Mouse (Mus musculus): Measurements from ENCODE around the gene Nceh1. TPM values are rescaled to one million over a fixed set of nuclear protein-coding genes. Genes with fewer than 3 reads are reported as not detected.

Nceh1 gene
- polyA plus RNA-seq (2014; fragmentation: Nextera tagmentation; extraction: Ambion mirVana) = 3.0 and 4.6 TPM in 2 replicates

- H3K9ac ChIP-seq (ENCODE audit: low read depth, low read length) = peak within 1 kb of the TSS; percentile 60
- no peak within 1 kb of the TSS for H3K27ac ChIP-seq (ENCODE audit: low read depth, low read length)
- 1% methylated on average over 54 of the region's 54 CpGs for WGBS
- H3K27me3 ChIP-seq (ENCODE audit: control insufficient read depth, insufficient read depth, low read length) = no peaks in the 10 kb centered on the region
- peak; percentile 93 for DNase-seq (ENCODE audit: low spot score)
- peak; percentile 99 for ATAC-seq (ENCODE audit: low FRiP score)
- no peaks in the 10 kb centered on the region for H3K9me3 ChIP-seq (ENCODE audit: control insufficient read depth, low read length)
- H3K4me3 ChIP-seq (ENCODE audit: low read depth, low read length) = peak within 1 kb of the TSS; percentile 67
- peak within 1 kb of the TSS; percentile 94 for H3K4me2 ChIP-seq (replicated peaks; ENCODE audit: low read depth, low read length)
- H3K4me1 ChIP-seq (replicated peaks; ENCODE audit: control insufficient read depth, insufficient read depth, low read length) = no peaks in the 10 kb centered on the region
- H3K36me3 ChIP-seq (ENCODE audit: control insufficient read depth, insufficient read depth, low read length) = no peaks in the 10 kb centered on the region
Measured at GRCm38 (mm10) chr3:27182733-27183600, at the start of gene Nceh1. TSS of gene Nceh1 (plus strand) at chr3:27182965.

DNA sequence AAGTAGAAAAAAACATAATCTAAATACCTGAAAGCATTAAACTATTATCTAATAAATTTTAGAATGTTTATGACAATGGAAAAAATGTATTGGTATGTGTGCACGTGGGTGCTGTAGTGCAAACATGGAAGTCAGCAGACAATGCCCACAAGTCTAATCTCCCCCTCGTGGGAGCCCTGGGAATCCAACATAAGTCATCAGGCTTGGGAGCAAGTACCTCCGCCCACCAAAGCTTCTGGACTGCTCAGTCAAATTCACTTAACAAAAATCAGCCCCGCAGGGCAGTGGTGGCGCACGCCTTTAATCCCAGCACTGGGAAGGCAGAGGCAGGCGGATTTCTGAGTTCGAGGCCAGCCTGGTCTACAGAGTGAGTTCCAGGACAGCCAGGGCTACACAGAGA is 42.7 kb upstream of the Nceh1 start:
- 94% methylated on average over 8 of the region's 8 CpGs for WGBS
- H3K9me3 ChIP-seq (ENCODE audit: control insufficient read depth, low read length) = no peaks in the 10 kb centered on the region
- H3K4me1 ChIP-seq (replicated peaks; ENCODE audit: control insufficient read depth, insufficient read depth, low read length) = no peaks in the 10 kb centered on the region
- ATAC-seq (ENCODE audit: low FRiP score) = no peak
- no peak overlapping the region for H3K27ac ChIP-seq (ENCODE audit: low read depth, low read length)
- H3K4me2 ChIP-seq (replicated peaks; ENCODE audit: low read depth, low read length) = no peak overlapping the region
- no peak overlapping the region for H3K4me3 ChIP-seq (ENCODE audit: low read depth, low read length)
- peaks cover 7% of the 10 kb centered on the region; the same call in 1 of the 2 replicates for H3K36me3 ChIP-seq (ENCODE audit: control insufficient read depth, insufficient read depth, low read length)
- no peak for DNase-seq (ENCODE audit: low spot score)
- no peaks in the 10 kb centered on the region for H3K27me3 ChIP-seq (ENCODE audit: control insufficient read depth, insufficient read depth, low read length)
- H3K9ac ChIP-seq (ENCODE audit: low read depth, low read length) = no peak overlapping the region

DNA sequence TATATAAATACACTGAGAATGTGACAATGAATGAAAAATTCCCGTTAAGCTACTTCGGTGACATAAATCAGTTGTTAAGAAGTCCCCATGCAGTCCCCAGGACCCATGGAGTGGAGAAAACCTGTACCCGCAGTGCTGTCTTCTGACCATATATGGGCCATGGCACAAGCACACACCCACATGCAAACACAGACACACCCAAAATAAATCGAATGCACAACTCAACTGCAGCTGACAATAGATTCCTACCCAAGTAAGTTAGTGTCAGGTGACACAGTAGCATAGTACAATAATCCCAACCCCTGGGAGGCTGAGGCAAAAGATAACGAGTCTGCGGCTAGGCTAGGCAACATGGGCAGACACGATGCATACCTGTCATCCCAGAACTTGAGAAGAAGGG is 39.2 kb upstream of the Nceh1 start:
- no peak for DNase-seq (ENCODE audit: low spot score)
- no peak overlapping the region for H3K9ac ChIP-seq (ENCODE audit: low read depth, low read length)
- no peaks in the 10 kb centered on the region for H3K9me3 ChIP-seq (ENCODE audit: control insufficient read depth, low read length)
- H3K4me1 ChIP-seq (replicated peaks; ENCODE audit: control insufficient read depth, insufficient read depth, low read length) = no peaks in the 10 kb centered on the region
- H3K27ac ChIP-seq (ENCODE audit: low read depth, low read length) = no peak overlapping the region
- H3K36me3 ChIP-seq (ENCODE audit: control insufficient read depth, insufficient read depth, low read length) = 0 out of 2 replicates have a peak, but pooled peaks cover 5% of the 10 kb centered on the region
- no peak overlapping the region for H3K4me2 ChIP-seq (replicated peaks; ENCODE audit: low read depth, low read length)
- no peaks in the 10 kb centered on the region for H3K27me3 ChIP-seq (ENCODE audit: control insufficient read depth, insufficient read depth, low read length)
- WGBS = 95% methylated on average over 7 of the region's 7 CpGs
- no peak overlapping the region for H3K4me3 ChIP-seq (ENCODE audit: low read depth, low read length)
- no peak for ATAC-seq (ENCODE audit: low FRiP score)

DNA sequence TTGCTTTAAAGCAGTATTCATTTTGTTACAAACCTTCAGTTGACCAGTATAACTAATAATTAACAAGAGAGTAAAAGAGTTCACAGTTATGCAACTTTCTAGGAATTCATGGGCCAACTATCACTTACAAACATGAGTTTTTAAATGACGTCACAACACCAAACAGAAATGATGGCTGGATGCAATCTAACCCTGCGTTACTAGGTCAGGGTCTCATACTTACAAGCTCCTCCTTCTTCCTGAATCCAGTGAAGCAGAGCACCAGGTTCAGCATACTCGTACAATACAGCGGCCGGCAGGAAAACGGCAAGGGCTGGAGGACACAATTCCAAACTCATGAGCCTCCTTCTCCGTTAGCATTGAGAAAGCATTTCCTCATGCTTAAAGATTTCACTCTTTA is 37.0 kb upstream of the Nceh1 start:
- H3K27ac ChIP-seq (ENCODE audit: low read depth, low read length) = no peak overlapping the region
- no peaks in the 10 kb centered on the region for H3K4me1 ChIP-seq (replicated peaks; ENCODE audit: control insufficient read depth, insufficient read depth, low read length)
- no peaks in the 10 kb centered on the region for H3K9me3 ChIP-seq (ENCODE audit: control insufficient read depth, low read length)
- 97% methylated on average over 7 of the region's 7 CpGs for WGBS
- no peak overlapping the region for H3K4me3 ChIP-seq (ENCODE audit: low read depth, low read length)
- no peak overlapping the region for H3K9ac ChIP-seq (ENCODE audit: low read depth, low read length)
- no peak overlapping the region for H3K4me2 ChIP-seq (replicated peaks; ENCODE audit: low read depth, low read length)
- peaks cover 6% of the 10 kb centered on the region; the same call in 1 of the 2 replicates for H3K36me3 ChIP-seq (ENCODE audit: control insufficient read depth, insufficient read depth, low read length)
- no peak for DNase-seq (ENCODE audit: low spot score)
- ATAC-seq (ENCODE audit: low FRiP score) = no peak
- no peaks in the 10 kb centered on the region for H3K27me3 ChIP-seq (ENCODE audit: control insufficient read depth, insufficient read depth, low read length)

DNA sequence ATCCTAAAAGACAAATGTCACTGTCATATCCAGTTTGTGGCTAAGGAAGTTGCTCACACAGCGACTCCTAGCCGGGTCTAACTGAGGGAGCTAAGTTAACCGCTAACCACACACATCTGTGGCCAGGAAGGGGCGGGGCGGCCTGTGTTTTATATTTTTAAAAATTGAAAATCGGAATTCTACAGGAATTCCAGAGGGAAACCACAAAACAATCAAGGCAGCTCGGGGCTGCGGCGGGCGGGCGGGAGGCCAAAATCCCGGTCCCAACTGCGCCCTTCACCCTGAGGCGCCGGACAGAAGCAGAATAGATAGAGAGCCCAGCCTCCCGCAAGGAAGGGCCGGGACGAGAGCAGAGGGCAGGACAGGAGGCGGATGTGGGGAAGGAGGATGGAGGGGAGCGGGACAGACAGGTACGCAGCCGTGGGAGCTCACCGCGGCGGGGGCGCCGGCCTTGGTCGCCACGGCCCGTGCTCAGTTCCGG is 29.5 kb upstream of the Nceh1 start:
- Histone ChIP-seq H3K9ac (ENCODE audit: low read depth, low read length) (peak overlapping the region; percentile 80), H3K4me3 (ENCODE audit: low read depth, low read length) (peak overlapping the region; percentile 88), H3K4me2 (replicated peaks; ENCODE audit: low read depth, low read length) (peak overlapping the region; percentile 57), H3K4me1 (replicated peaks; ENCODE audit: control insufficient read depth, insufficient read depth, low read length) (no peaks in the 10 kb centered on the region), H3K9me3 (ENCODE audit: control insufficient read depth, low read length) (no peaks in the 10 kb centered on the region), H3K27me3 (ENCODE audit: control insufficient read depth, insufficient read depth, low read length) (no peaks in the 10 kb centered on the region), H3K27ac (ENCODE audit: low read depth, low read length) (peak overlapping the region; percentile 62; the same call in 1 of the 2 replicates), H3K36me3 (ENCODE audit: control insufficient read depth, insufficient read depth, low read length) (peaks cover 3% of the 10 kb centered on the region; the same call in 1 of the 2 replicates)
- ATAC-seq (ENCODE audit: low FRiP score) (peak; percentile 74), DNase-seq (ENCODE audit: low spot score) (peak; percentile 34)
- under 1% methylated on average over 17 of the region's 31 CpGs for WGBS

DNA sequence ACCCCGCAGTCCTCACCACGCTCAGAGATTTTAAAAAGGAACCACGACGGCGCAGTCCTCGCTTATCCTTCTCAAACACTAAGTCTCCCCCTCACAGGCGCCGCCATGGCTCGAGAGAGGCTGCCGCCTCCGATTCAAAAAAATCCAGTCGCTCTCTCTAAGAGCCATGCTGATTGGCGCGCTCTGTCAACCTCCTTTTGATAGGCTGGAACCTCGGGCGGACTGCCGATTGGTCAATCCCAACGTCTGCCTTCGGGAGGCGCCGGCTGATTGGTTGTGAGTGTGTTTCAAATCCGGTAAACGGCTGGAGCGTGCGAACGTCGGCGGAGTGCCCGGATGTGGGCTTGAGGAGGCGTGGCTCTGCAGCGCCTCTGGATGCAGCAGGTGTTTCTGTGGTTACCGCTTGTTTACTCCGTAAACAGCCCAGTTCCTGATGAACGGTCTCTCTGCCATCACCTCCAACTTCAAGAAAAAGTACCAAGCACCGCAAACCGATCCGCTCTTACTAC is 29.0 kb upstream of the Nceh1 start, which contains the start of gene Ect2:
TSS of gene Ect2 (minus strand) at position 178 of the 509 bp plus-strand sequence.
- peak within 1 kb of the TSS; percentile 62; the same call in 1 of the 2 replicates for H3K27ac ChIP-seq (ENCODE audit: low read depth, low read length)
- peak within 1 kb of the TSS; percentile 80 for H3K9ac ChIP-seq (ENCODE audit: low read depth, low read length)
- H3K36me3 ChIP-seq (ENCODE audit: control insufficient read depth, insufficient read depth, low read length) = peaks cover 3% of the 10 kb centered on the region; the same call in 1 of the 2 replicates
- H3K9me3 ChIP-seq (ENCODE audit: control insufficient read depth, low read length) = no peaks in the 10 kb centered on the region
- peak within 1 kb of the TSS; percentile 88 for H3K4me3 ChIP-seq (ENCODE audit: low read depth, low read length)
- no peaks in the 10 kb centered on the region for H3K4me1 ChIP-seq (replicated peaks; ENCODE audit: control insufficient read depth, insufficient read depth, low read length)
- DNase-seq (ENCODE audit: low spot score) (peak; percentile 99), ATAC-seq (ENCODE audit: low FRiP score) (peak; percentile 100)
- whole genome bisulfite sequencing = under 1% methylated on average over 37 of the region's 37 CpGs
- H3K4me2 ChIP-seq (replicated peaks; ENCODE audit: low read depth, low read length) = peak within 1 kb of the TSS; percentile 57
- no peaks in the 10 kb centered on the region for H3K27me3 ChIP-seq (ENCODE audit: control insufficient read depth, insufficient read depth, low read length)

DNA sequence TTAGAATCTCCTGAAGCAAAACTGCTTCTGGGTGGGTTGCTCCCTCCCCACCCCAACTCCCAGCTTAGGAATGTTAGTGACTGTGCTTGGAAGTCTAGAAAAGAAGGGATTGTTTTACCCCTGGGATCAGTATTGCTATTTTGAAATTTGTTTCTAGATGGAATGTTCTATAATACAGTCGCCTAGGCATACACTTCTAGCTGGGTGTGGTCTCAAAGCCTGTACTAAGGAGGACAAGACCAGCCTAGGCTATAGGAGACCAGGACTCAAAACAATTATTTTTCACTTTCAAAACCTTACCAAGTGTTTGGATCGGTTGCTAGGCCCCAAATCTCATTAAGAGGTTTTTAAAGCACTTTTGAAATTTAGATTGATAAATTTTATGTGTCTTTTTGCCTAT is 28.5 kb upstream of the Nceh1 start:
- 75% methylated on average over 2 of the region's 2 CpGs for WGBS

DNA sequence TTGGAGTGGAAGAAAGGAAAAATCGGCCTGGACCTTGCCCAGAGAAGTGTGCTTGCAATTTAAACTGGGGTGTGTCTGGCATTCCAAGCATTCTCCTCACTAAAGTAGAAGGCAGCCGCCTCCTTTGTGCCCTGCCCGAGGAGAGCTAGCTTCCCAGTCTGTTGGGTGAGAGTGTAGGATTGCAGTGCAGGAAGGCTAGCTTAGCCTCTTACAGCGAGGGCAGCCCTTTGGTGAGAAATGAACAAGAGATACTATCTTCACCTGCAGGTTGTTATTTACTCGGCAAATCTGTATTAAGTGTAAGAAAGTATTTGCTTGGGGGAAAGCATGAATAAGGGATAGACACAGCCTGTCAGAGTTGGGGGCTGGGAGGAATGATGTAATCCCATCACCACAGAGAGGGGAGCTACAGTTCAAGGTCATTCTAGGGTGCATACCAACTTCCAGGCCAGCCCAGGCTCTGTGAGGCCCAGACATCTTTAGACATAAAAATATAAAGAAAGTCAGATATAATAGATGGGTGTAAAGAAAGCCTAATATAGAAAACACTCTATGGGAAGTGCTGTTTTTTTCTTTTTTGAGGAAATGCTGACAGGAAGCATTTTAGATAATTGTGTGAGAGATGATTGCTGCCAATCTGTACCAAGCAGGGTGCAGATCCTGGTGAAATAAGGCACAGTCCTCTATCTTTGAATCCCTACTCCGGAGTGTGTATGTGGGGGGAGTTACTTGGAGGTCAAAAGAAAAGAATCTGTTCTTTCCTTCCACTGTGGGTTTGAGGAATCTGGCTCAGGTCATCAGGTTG is 27.5 kb upstream of the Nceh1 start:
- ATAC-seq (ENCODE audit: low FRiP score) (no peak), DNase-seq (ENCODE audit: low spot score) (peak; percentile 25)
- H3K9me3 ChIP-seq (ENCODE audit: control insufficient read depth, low read length) = no peaks in the 10 kb centered on the region
- no peaks in the 10 kb centered on the region for H3K36me3 ChIP-seq (ENCODE audit: control insufficient read depth, insufficient read depth, low read length)
- H3K9ac ChIP-seq (ENCODE audit: low read depth, low read length) = no peak overlapping the region
- 25% methylated on average over 6 of the region's 6 CpGs for WGBS
- no peak overlapping the region for H3K4me3 ChIP-seq (ENCODE audit: low read depth, low read length)
- no peak overlapping the region for H3K4me2 ChIP-seq (replicated peaks; ENCODE audit: low read depth, low read length)
- H3K4me1 ChIP-seq (replicated peaks; ENCODE audit: control insufficient read depth, insufficient read depth, low read length) = no peaks in the 10 kb centered on the region
- no peaks in the 10 kb centered on the region for H3K27me3 ChIP-seq (ENCODE audit: control insufficient read depth, insufficient read depth, low read length)
- no peak overlapping the region for H3K27ac ChIP-seq (ENCODE audit: low read depth, low read length)

More for the DNA sequence above, 28.5 kb upstream of the Nceh1 start:
- DNase-seq (ENCODE audit: low spot score) = no peak
- Histone ChIP-seq H3K27ac (ENCODE audit: low read depth, low read length) (0 out of 2 replicates have a peak overlapping the region, but pooled peaks have one; percentile 1), H3K4me3 (ENCODE audit: low read depth, low read length) (peak overlapping the region; percentile 88), H3K36me3 (ENCODE audit: control insufficient read depth, insufficient read depth, low read length) (peaks cover 3% of the 10 kb centered on the region; the same call in 1 of the 2 replicates), H3K4me1 (replicated peaks; ENCODE audit: control insufficient read depth, insufficient read depth, low read length) (no peaks in the 10 kb centered on the region), H3K4me2 (replicated peaks; ENCODE audit: low read depth, low read length) (peak overlapping the region; percentile 0; the same call in 1 of the 2 replicates), H3K9ac (ENCODE audit: low read depth, low read length) (peak overlapping the region; percentile 24; the same call in 1 of the 2 replicates), H3K9me3 (ENCODE audit: control insufficient read depth, low read length) (no peaks in the 10 kb centered on the region), H3K27me3 (ENCODE audit: control insufficient read depth, insufficient read depth, low read length) (no peaks in the 10 kb centered on the region)
- peak; percentile 58 for ATAC-seq (ENCODE audit: low FRiP score)

All from hindbrain, embryonic 11.5 days (tissue).